Mouse (Mus musculus): ENCODE measurements around the gene Ppp3ca. TPM values are rescaled to one million over a fixed set of nuclear protein-coding genes. Genes with fewer than 3 reads are reported as not detected.

The Ppp3ca gene
- total and polyA plus RNA-seq, 2 experiments from 2014 or later: 34.6 to 39.2 TPM

DNA sequence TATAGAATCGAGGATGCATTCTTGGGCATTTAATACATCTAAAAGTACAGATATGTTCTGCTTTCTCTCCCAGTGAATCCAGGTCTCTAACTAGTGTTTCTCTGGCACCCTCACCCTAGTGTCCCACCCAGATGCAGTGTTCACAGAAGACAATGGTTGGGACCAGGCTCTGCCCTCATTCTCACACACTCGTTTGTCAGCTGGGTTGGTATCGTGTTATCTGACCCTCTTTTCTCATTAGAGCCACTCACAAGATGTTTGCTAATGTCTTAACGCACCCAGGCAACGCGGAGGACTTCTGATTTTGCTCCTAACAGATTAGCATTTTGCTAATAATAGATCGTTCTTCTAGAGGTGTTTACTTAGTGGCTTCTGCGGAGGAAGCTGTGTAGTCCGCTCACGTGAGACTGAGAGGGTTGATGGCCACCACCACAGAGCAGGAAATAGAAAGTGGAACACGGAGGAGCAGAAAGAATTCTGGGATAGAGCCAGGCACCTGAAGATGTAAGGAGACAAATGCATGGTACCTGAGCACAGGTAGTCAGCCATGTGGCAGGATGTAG is 30.6 kb downstream of the Ppp3ca start:
- 19% methylated on average over 11 of the region's 11 CpGs for WGBS
- DNase-seq (ENCODE audit: low spot score) (no peak), ATAC-seq (ENCODE audit: insufficient read depth, low read depth) (no peak)
- Histone ChIP-seq H3K36me3 (replicated peaks; ENCODE audit: control insufficient read depth, insufficient read depth, low read length) (no peaks in the 10 kb centered on the region), H3K9me3 (replicated peaks; ENCODE audit: control insufficient read depth, low read length) (no peaks in the 10 kb centered on the region), H3K4me2 (ENCODE audit: low read depth, low read length) (peak overlapping the region; percentile 45), H3K4me3 (ENCODE audit: low read depth, low read length) (peak overlapping the region; percentile 26), H3K4me1 (ENCODE audit: control insufficient read depth, insufficient read depth) (peaks cover 25% of the 10 kb centered on the region), H3K27ac (ENCODE audit: low read depth) (no peak overlapping the region), H3K9ac (replicated peaks; ENCODE audit: low read depth, low read length) (no peak overlapping the region), H3K27me3 (ENCODE audit: control insufficient read depth, insufficient read depth, low read length) (no peaks in the 10 kb centered on the region)
- TF ChIP-seq CTCF (IDR thresholded peaks at IDR 0.05; ENCODE audit: low read depth) (no peak), EP300 (IDR thresholded peaks at IDR 0.05; ENCODE audit: low read depth) (no peak)

DNA sequence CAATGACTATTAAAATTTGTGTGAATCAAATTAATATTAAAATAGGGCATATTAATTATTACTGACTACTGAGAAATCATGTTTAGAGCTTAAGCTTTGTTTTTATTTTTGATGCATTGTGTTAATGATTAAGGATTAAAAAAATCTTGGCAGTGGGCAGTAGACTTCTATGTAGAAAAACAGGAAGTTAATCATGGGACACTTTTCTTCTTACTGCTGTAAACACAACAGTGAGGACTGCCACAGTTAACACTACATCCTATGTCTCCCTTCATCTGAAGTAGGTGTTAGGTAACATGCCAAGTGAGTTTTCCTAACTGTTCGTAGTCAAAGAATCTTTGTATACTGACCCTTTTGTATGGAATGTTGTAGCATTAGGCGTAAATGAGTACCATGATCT is 32.9 kb downstream of the Ppp3ca start:
- Histone ChIP-seq H3K36me3 (replicated peaks; ENCODE audit: control insufficient read depth, insufficient read depth, low read length) (no peaks in the 10 kb centered on the region), H3K4me1 (ENCODE audit: control insufficient read depth, insufficient read depth) (peaks cover 26% of the 10 kb centered on the region), H3K9ac (replicated peaks; ENCODE audit: low read depth, low read length) (no peak overlapping the region), H3K4me3 (ENCODE audit: low read depth, low read length) (no peak overlapping the region), H3K9me3 (replicated peaks; ENCODE audit: control insufficient read depth, low read length) (no peaks in the 10 kb centered on the region), H3K27ac (ENCODE audit: low read depth) (no peak overlapping the region), H3K4me2 (ENCODE audit: low read depth, low read length) (no peak overlapping the region), H3K27me3 (ENCODE audit: control insufficient read depth, insufficient read depth, low read length) (no peaks in the 10 kb centered on the region)
- ATAC-seq (ENCODE audit: insufficient read depth, low read depth) (no peak), DNase-seq (ENCODE audit: low spot score) (no peak)
- 64% methylated on average over 2 of the region's 2 CpGs for WGBS
- TF ChIP-seq CTCF (IDR thresholded peaks at IDR 0.05; ENCODE audit: low read depth) (no peak), EP300 (IDR thresholded peaks at IDR 0.05; ENCODE audit: low read depth) (no peak)

DNA sequence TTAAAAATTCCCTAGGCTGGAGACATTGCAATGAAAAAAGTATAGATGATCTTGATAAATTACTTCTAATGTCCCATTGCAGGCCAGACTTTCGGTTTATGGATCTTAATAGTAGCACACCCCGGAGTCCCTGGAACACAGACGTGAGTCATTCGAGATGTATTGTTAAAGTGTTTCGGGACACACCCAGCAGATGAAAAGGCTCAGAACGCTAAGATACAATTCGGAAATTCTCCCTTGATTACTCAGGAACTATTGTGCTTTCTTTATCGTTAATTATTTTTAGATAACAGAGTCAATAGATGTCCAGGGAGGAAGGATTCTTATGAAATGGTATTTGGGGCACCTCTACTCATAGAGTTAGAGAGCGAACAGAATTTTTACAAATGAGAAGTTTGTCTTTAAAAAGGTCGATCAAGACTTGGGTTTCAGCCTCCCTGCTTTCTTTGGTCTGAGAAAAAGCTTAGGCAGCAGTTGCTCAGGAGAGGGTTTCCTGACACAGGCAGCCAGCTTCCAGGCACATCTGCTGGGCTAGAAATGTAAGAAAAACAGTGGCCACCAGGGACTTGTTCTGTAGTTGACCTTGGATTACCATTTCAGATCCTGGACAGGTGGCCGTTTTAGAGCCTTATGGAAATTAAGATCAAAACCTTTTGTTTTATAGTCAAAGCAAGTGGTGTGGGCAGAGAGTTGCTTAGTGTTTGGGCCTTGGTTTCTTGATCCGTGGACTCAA is 34.8 kb downstream of the Ppp3ca start:
- H3K4me1 ChIP-seq (ENCODE audit: control insufficient read depth, insufficient read depth): peaks cover 30% of the 10 kb centered on the region
- no peaks in the 10 kb centered on the region for H3K36me3 ChIP-seq (replicated peaks; ENCODE audit: control insufficient read depth, insufficient read depth, low read length)
- no peak for DNase-seq (ENCODE audit: low spot score)
- TF ChIP-seq CTCF (IDR thresholded peaks at IDR 0.05; ENCODE audit: low read depth): no peak
- TF ChIP-seq EP300 (IDR thresholded peaks at IDR 0.05; ENCODE audit: low read depth): peak; percentile 55; the same call in 1 of the 2 replicates
- no peak overlapping the region for H3K9ac ChIP-seq (replicated peaks; ENCODE audit: low read depth, low read length)
- 60% methylated on average over 12 of the region's 12 CpGs for WGBS
- H3K4me3 ChIP-seq (ENCODE audit: low read depth, low read length): no peak overlapping the region
- peak overlapping the region; percentile 6; the same call in 1 of the 2 replicates for H3K4me2 ChIP-seq (ENCODE audit: low read depth, low read length)
- no peaks in the 10 kb centered on the region for H3K9me3 ChIP-seq (replicated peaks; ENCODE audit: control insufficient read depth, low read length)
- no peak for ATAC-seq (ENCODE audit: insufficient read depth, low read depth)
- H3K27ac ChIP-seq (ENCODE audit: low read depth): peak overlapping the region; percentile 59
- H3K27me3 ChIP-seq (ENCODE audit: control insufficient read depth, insufficient read depth, low read length): no peaks in the 10 kb centered on the region

DNA sequence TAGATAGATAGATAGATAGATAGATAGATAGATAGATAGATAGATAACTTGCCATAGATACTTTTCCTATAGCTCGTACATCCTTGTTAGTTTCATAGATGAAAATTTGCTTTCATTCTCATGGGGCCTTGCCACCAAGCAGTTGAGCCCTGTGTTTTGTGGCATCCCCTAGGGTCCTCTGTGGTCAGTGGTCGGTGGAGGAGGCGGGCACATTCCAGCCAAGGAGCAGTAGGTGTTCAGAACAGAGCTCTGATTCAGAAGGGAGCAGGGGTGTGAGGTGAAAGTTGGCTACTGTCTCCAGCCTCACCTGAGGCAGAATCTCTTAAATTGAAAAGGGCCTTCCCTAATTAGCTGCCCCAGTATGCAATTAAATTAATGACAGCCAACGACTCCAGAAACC is 36.1 kb downstream of the Ppp3ca start:
- H3K27me3 ChIP-seq (ENCODE audit: control insufficient read depth, insufficient read depth, low read length): no peaks in the 10 kb centered on the region
- no peak overlapping the region for H3K4me2 ChIP-seq (ENCODE audit: low read depth, low read length)
- DNase-seq (ENCODE audit: low spot score) (no peak), ATAC-seq (ENCODE audit: insufficient read depth, low read depth) (no peak)
- H3K9ac ChIP-seq (replicated peaks; ENCODE audit: low read depth, low read length): no peak overlapping the region
- no peak overlapping the region for H3K4me3 ChIP-seq (ENCODE audit: low read depth, low read length)
- H3K9me3 ChIP-seq (replicated peaks; ENCODE audit: control insufficient read depth, low read length): no peaks in the 10 kb centered on the region
- no peak overlapping the region for H3K27ac ChIP-seq (ENCODE audit: low read depth)
- H3K4me1 ChIP-seq (ENCODE audit: control insufficient read depth, insufficient read depth): peaks cover 23% of the 10 kb centered on the region
- TF ChIP-seq CTCF (IDR thresholded peaks at IDR 0.05; ENCODE audit: low read depth) (no peak), EP300 (IDR thresholded peaks at IDR 0.05; ENCODE audit: low read depth) (no peak)
- 85% methylated on average over 4 of the region's 4 CpGs for WGBS
- no peaks in the 10 kb centered on the region for H3K36me3 ChIP-seq (replicated peaks; ENCODE audit: control insufficient read depth, insufficient read depth, low read length)

DNA sequence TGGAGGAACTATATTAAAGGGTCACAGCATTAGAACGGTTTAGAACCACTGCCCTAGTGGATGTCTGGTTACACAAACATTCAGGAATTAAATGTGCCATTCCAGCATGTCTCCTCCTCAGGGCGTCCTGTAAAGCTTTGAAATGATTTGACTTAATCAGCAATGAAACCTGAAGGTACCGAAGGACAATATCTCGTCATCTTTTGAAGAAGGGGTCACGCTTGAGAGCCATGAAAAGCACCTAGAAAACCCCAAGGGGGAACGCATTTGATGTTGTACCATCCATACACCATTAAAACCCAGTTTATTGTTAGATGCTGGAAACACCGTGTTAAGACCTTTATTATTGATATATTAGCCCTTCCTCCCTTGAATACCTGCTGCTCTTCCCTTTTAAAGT is 36.8 kb downstream of the Ppp3ca start:
- Histone ChIP-seq H3K4me1 (ENCODE audit: control insufficient read depth, insufficient read depth) (peaks cover 23% of the 10 kb centered on the region), H3K9ac (replicated peaks; ENCODE audit: low read depth, low read length) (no peak overlapping the region), H3K27me3 (ENCODE audit: control insufficient read depth, insufficient read depth, low read length) (no peaks in the 10 kb centered on the region), H3K36me3 (replicated peaks; ENCODE audit: control insufficient read depth, insufficient read depth, low read length) (no peaks in the 10 kb centered on the region), H3K9me3 (replicated peaks; ENCODE audit: control insufficient read depth, low read length) (no peaks in the 10 kb centered on the region), H3K4me2 (ENCODE audit: low read depth, low read length) (no peak overlapping the region), H3K27ac (ENCODE audit: low read depth) (no peak overlapping the region), H3K4me3 (ENCODE audit: low read depth, low read length) (no peak overlapping the region)
- WGBS: 88% methylated on average over 7 of the region's 7 CpGs
- no peak for ATAC-seq (ENCODE audit: insufficient read depth, low read depth)
- no peak for DNase-seq (ENCODE audit: low spot score)
- TF ChIP-seq CTCF (IDR thresholded peaks at IDR 0.05; ENCODE audit: low read depth) (no peak), EP300 (IDR thresholded peaks at IDR 0.05; ENCODE audit: low read depth) (no peak)

Data from heart, postnatal 0 days (tissue).